Mouse (Mus musculus): Measurements from ENCODE around the gene Wnt3. TPM values are rescaled to one million over a fixed set of nuclear protein-coding genes. Genes with fewer than 3 reads are reported as not detected.

Gene Wnt3
- polyA plus RNA-seq, 1 experiment from 2014 or later = 4.0 TPM

GRCm38 (mm10) chr11:103840834-103841233 is 66.9 kb downstream of the Wnt3 start:
- Histone ChIP-seq H3K36me3 (ENCODE audit: control insufficient read depth, insufficient read depth, low read length) (no peaks in the 10 kb centered on the region), H3K9me3 (ENCODE audit: control insufficient read depth, low read length) (no peaks in the 10 kb centered on the region), H3K27me3 (replicated peaks; ENCODE audit: control insufficient read depth, insufficient read depth, low read length) (no peaks in the 10 kb centered on the region), H3K4me3 (ENCODE audit: low read depth, low read length) (no peak overlapping the region), H3K27ac (replicated peaks; ENCODE audit: low read depth, low read length) (no peak overlapping the region), H3K4me2 (ENCODE audit: low read depth, low read length) (0 out of 2 replicates have a peak overlapping the region, but pooled peaks have one; percentile 15), H3K9ac (ENCODE audit: low read depth, low read length) (no peak overlapping the region), H3K4me1 (ENCODE audit: control insufficient read depth, insufficient read depth, low read length) (peaks cover 11% of the 10 kb centered on the region; the same call in 1 of the 2 replicates)
- ATAC-seq (ENCODE audit: low read depth) (0 out of 2 replicates have a peak, but pooled peaks have one; percentile 57), DNase-seq (ENCODE audit: low spot score) (peak; percentile 66)
- 9% methylated on average over 11 of the region's 11 CpGs for WGBS

DNA sequence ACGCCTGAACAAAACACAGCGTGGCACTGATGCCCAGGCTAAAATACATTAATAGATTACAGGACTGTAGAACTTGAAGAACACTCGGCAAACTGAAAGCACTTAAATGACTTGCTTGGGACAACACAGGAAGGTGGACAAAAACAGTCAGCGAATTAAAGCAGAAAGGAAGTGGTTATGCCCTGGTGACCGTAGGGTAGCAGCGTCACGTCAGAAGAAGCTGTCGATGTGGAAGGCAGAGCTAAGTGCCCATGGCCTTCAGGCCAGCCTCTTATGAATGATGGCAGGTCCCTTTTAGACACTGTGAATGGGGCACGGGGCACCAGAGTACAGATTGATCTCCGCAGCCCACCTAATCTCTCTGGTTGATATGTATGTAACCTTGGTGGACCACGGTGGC is 74.3 kb downstream of the Wnt3 start:
- no peak overlapping the region for H3K4me2 ChIP-seq (ENCODE audit: low read depth, low read length)
- 90% methylated on average over 11 of the region's 11 CpGs for WGBS
- peaks cover 23% of the 10 kb centered on the region; the same call in 1 of the 2 replicates for H3K36me3 ChIP-seq (ENCODE audit: control insufficient read depth, insufficient read depth, low read length)
- no peak overlapping the region for H3K9ac ChIP-seq (ENCODE audit: low read depth, low read length)
- H3K27me3 ChIP-seq (replicated peaks; ENCODE audit: control insufficient read depth, insufficient read depth, low read length) = no peaks in the 10 kb centered on the region
- H3K4me1 ChIP-seq (ENCODE audit: control insufficient read depth, insufficient read depth, low read length) = no peaks in the 10 kb centered on the region
- no peak for DNase-seq (ENCODE audit: low spot score)
- H3K4me3 ChIP-seq (ENCODE audit: low read depth, low read length) = no peak overlapping the region
- no peaks in the 10 kb centered on the region for H3K9me3 ChIP-seq (ENCODE audit: control insufficient read depth, low read length)
- ATAC-seq (ENCODE audit: low read depth) = no peak
- H3K27ac ChIP-seq (replicated peaks; ENCODE audit: low read depth, low read length) = no peak overlapping the region

DNA sequence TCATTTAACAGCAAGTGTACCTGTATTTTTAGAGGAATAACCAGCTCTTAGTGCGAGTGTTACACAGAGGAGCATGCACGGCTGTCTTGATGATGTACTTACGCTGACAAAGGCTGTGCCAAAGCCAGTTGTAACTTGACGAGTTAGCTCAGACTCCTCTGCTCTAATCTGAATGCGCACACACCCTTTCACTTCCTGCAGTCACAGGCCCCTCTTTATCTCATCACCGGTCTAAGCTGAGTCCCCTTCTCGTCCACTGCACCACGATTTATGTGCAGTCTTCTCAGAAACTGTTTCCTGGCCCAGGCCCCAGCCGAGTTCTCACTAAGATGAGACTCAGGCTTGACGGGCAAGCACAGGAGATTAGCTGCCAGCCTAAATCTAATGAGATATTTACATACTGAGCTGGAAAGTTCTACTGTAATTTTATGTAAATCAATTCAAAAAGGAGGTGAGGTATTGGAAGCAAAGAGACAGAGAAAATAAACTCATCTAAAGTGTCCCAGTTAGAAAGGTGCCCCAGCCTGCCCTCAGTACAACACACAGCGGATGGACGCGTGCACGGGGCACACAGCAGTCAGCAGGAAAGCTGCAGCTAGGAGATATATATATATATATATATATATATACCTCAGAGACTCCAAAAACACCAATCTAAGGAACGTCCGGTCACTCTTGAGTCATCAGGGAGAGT is 78.8 kb downstream of the Wnt3 start:
- no peak overlapping the region for H3K27ac ChIP-seq (replicated peaks; ENCODE audit: low read depth, low read length)
- peaks cover 25% of the 10 kb centered on the region; the same call in 1 of the 2 replicates for H3K36me3 ChIP-seq (ENCODE audit: control insufficient read depth, insufficient read depth, low read length)
- no peak overlapping the region for H3K4me3 ChIP-seq (ENCODE audit: low read depth, low read length)
- no peak overlapping the region for H3K4me2 ChIP-seq (ENCODE audit: low read depth, low read length)
- no peak overlapping the region for H3K9ac ChIP-seq (ENCODE audit: low read depth, low read length)
- ATAC-seq (ENCODE audit: low read depth) (no peak), DNase-seq (ENCODE audit: low spot score) (peak; percentile 39)
- no peaks in the 10 kb centered on the region for H3K4me1 ChIP-seq (ENCODE audit: control insufficient read depth, insufficient read depth, low read length)
- H3K9me3 ChIP-seq (ENCODE audit: control insufficient read depth, low read length) = no peaks in the 10 kb centered on the region
- WGBS = 69% methylated on average over 16 of the region's 16 CpGs
- H3K27me3 ChIP-seq (replicated peaks; ENCODE audit: control insufficient read depth, insufficient read depth, low read length) = no peaks in the 10 kb centered on the region

DNA sequence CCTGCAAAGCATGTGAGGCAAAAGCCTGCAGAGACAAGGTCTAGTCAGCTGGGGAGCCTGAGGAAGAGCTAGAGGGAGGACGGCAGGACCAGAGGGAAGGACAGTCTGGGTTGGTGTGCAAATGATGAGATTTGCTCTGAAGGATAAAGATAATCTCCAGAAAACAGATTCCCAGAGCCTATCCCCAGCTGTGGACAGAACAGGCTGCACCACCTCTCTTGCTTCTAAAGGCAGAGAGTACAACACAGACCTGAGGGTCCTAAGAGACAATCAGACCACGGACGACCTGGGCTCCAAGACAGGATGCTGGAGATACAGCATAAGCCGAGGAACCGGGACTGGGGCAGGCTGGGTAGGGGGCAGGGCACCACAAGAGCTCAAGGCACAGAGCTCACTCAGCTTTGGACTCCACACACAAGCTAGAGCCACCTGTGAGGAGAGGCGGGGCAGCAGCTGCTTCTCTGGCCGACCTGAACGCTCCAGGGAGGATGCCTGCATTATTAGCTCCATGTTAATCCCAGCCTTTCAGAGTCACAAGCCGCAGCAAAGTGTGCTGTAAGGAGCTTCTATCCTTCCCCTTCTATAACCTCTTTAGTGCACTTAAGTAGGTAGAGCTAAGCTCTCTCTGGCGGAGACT is 79.5 kb downstream of the Wnt3 start:
- peaks cover 29% of the 10 kb centered on the region; the same call in 1 of the 2 replicates for H3K36me3 ChIP-seq (ENCODE audit: control insufficient read depth, insufficient read depth, low read length)
- H3K27me3 ChIP-seq (replicated peaks; ENCODE audit: control insufficient read depth, insufficient read depth, low read length) = no peaks in the 10 kb centered on the region
- H3K4me1 ChIP-seq (ENCODE audit: control insufficient read depth, insufficient read depth, low read length) = no peaks in the 10 kb centered on the region
- no peak overlapping the region for H3K4me2 ChIP-seq (ENCODE audit: low read depth, low read length)
- no peaks in the 10 kb centered on the region for H3K9me3 ChIP-seq (ENCODE audit: control insufficient read depth, low read length)
- DNase-seq (ENCODE audit: low spot score) = peak; percentile 49
- H3K9ac ChIP-seq (ENCODE audit: low read depth, low read length) = no peak overlapping the region
- no peak overlapping the region for H3K27ac ChIP-seq (replicated peaks; ENCODE audit: low read depth, low read length)
- H3K4me3 ChIP-seq (ENCODE audit: low read depth, low read length) = no peak overlapping the region
- ATAC-seq (ENCODE audit: low read depth) = peak; percentile 84
- 36% methylated on average over 10 of the region's 10 CpGs for WGBS

GRCm38 (mm10) chr11:103854294-103854693 is 80.3 kb downstream of the Wnt3 start:
- Histone ChIP-seq H3K4me3 (ENCODE audit: low read depth, low read length) (no peak overlapping the region), H3K27me3 (replicated peaks; ENCODE audit: control insufficient read depth, insufficient read depth, low read length) (no peaks in the 10 kb centered on the region), H3K9me3 (ENCODE audit: control insufficient read depth, low read length) (no peaks in the 10 kb centered on the region), H3K36me3 (ENCODE audit: control insufficient read depth, insufficient read depth, low read length) (peaks cover 33% of the 10 kb centered on the region), H3K4me1 (ENCODE audit: control insufficient read depth, insufficient read depth, low read length) (no peaks in the 10 kb centered on the region), H3K9ac (ENCODE audit: low read depth, low read length) (no peak overlapping the region), H3K27ac (replicated peaks; ENCODE audit: low read depth, low read length) (no peak overlapping the region), H3K4me2 (ENCODE audit: low read depth, low read length) (no peak overlapping the region)
- 57% methylated on average over 9 of the region's 9 CpGs for WGBS
- DNase-seq (ENCODE audit: low spot score) (no peak), ATAC-seq (ENCODE audit: low read depth) (no peak)

- Histone ChIP-seq H3K9ac (ENCODE audit: low read depth, low read length) (no peak overlapping the region), H3K4me1 (ENCODE audit: control insufficient read depth, insufficient read depth, low read length) (no peaks in the 10 kb centered on the region), H3K4me2 (ENCODE audit: low read depth, low read length) (no peak overlapping the region), H3K4me3 (ENCODE audit: low read depth, low read length) (no peak overlapping the region), H3K27ac (replicated peaks; ENCODE audit: low read depth, low read length) (no peak overlapping the region), H3K9me3 (ENCODE audit: control insufficient read depth, low read length) (no peaks in the 10 kb centered on the region), H3K27me3 (replicated peaks; ENCODE audit: control insufficient read depth, insufficient read depth, low read length) (no peaks in the 10 kb centered on the region), H3K36me3 (ENCODE audit: control insufficient read depth, insufficient read depth, low read length) (peaks cover 45% of the 10 kb centered on the region)
- ATAC-seq (ENCODE audit: low read depth) = no peak
- DNase-seq (ENCODE audit: low spot score) = no peak
- 91% methylated on average over 7 of the region's 7 CpGs for WGBS
These were observed 82.7 kb downstream of the Wnt3 start for GRCm38 (mm10) chr11:103856641-103857040.

GRCm38 (mm10) chr11:103858760-103859159 is 84.8 kb downstream of the Wnt3 start:
- DNase-seq (ENCODE audit: low spot score) (no peak), ATAC-seq (ENCODE audit: low read depth) (no peak)
- Histone ChIP-seq H3K4me3 (ENCODE audit: low read depth, low read length) (no peak overlapping the region), H3K36me3 (ENCODE audit: control insufficient read depth, insufficient read depth, low read length) (peaks cover 51% of the 10 kb centered on the region), H3K9me3 (ENCODE audit: control insufficient read depth, low read length) (no peaks in the 10 kb centered on the region), H3K27ac (replicated peaks; ENCODE audit: low read depth, low read length) (no peak overlapping the region), H3K4me2 (ENCODE audit: low read depth, low read length) (no peak overlapping the region), H3K27me3 (replicated peaks; ENCODE audit: control insufficient read depth, insufficient read depth, low read length) (no peaks in the 10 kb centered on the region), H3K9ac (ENCODE audit: low read depth, low read length) (no peak overlapping the region), H3K4me1 (ENCODE audit: control insufficient read depth, insufficient read depth, low read length) (no peaks in the 10 kb centered on the region)
- 56% methylated on average over 5 of the region's 5 CpGs for WGBS

DNA sequence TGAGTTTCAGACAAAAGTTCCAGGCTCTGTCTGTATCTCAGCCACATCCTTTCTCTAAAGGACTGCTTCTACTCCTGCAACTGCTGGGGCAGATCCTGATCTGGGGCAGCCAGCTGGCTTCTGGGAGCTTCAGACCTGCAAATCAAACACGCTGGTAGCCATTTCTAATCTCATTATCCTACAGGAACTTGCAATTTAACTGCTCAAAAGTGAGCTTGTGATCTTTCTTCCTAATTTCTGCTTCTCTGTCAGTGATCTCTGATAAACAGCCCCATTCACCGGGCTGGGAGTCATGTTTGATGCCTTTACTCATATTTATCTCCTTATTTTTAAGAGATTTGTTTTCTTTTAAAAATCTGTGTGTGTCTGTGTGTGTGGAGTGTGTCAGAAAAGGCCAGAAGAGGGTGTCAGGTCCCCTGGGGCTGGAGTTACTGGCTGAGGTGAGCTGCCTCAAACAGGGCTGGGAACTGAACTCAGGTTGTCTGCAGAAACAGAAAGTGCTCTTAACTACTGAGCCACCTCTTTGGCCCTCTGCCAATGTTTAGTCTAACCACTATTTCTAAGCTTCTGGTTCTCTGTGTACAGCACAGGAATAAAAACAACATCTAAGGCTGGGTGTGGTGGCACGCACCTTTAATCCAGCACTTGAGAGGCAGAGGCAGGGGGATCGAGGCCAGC is 86.1 kb downstream of the Wnt3 start:
- no peak overlapping the region for H3K27ac ChIP-seq (replicated peaks; ENCODE audit: low read depth, low read length)
- WGBS = 60% methylated on average over 4 of the region's 4 CpGs
- no peak overlapping the region for H3K4me2 ChIP-seq (ENCODE audit: low read depth, low read length)
- H3K27me3 ChIP-seq (replicated peaks; ENCODE audit: control insufficient read depth, insufficient read depth, low read length) = no peaks in the 10 kb centered on the region
- H3K4me3 ChIP-seq (ENCODE audit: low read depth, low read length) = no peak overlapping the region
- no peaks in the 10 kb centered on the region for H3K9me3 ChIP-seq (ENCODE audit: control insufficient read depth, low read length)
- no peak overlapping the region for H3K9ac ChIP-seq (ENCODE audit: low read depth, low read length)
- H3K36me3 ChIP-seq (ENCODE audit: control insufficient read depth, insufficient read depth, low read length) = peaks cover 48% of the 10 kb centered on the region
- H3K4me1 ChIP-seq (ENCODE audit: control insufficient read depth, insufficient read depth, low read length) = no peaks in the 10 kb centered on the region
- peak; percentile 45 for DNase-seq (ENCODE audit: low spot score)
- no peak for ATAC-seq (ENCODE audit: low read depth)

Measured in embryonic facial prominence, embryonic 14.5 days (tissue).